Mouse (Mus musculus): Measurements from ENCODE around the gene Mllt3.

GRCm38 (mm10) chr4:87785132-87786074 is 247.8 kb downstream of the Mllt3 start:
- TF ChIP-seq MAFK (IDR thresholded peaks at IDR 0.05; ENCODE audit: borderline replicate concordance, low read depth, low read length): no peak
- no peak for TF ChIP-seq CHD1 (IDR thresholded peaks at IDR 0.05; ENCODE audit: low read depth, low read length)
- TF ChIP-seq EP300 (IDR thresholded peaks at IDR 0.05; ENCODE audit: low read depth in 1 of 2, low read length in 2 of 2): no peak
- no peak for TF ChIP-seq POLR2A (IDR thresholded peaks at IDR 0.05; ENCODE audit: control insufficient read depth in 1 of 2, insufficient read depth in 1 of 2, low read depth in 1 of 2, low read length in 2 of 2, poor library complexity in 1 of 2)

All from MEL (cell line).